Mouse (Mus musculus) layer of hippocampus, adult 18-20 months (tissue): ENCODE results near the gene Gm16253. TPM values are rescaled to one million over a fixed set of nuclear protein-coding genes. Genes with fewer than 3 reads are reported as not detected.
A peak's percentile ranks its signal among the peaks of the same experiment; 100 is the strongest.

Experiments used
- DNase-seq, 2 experiments: peaks; one replicate each; pipeline ENCODE4 v3.0.0; 2022; ENCODE audit warnings: low spot score in 2 of 2
- long read RNA-seq: library from polyadenylated mRNA; stranded (forward); transcript quantifications from one replicate; pipeline ENCODE4 v2.0.0, GENCODE M21; 2021
- total RNA-seq, 2 experiments: library from RNA; stranded (reverse); gene quantifications; 2 replicates each; pipeline ENCODE4 v1.2.3; 2021

Gm16253 gene
- not detected for total RNA-seq
- long read RNA-seq, partial matches to known transcripts: 0 of 4 reads
- long read RNA-seq, other reads (novel, unspliced or antisense): 4 of 4 reads

DNA sequence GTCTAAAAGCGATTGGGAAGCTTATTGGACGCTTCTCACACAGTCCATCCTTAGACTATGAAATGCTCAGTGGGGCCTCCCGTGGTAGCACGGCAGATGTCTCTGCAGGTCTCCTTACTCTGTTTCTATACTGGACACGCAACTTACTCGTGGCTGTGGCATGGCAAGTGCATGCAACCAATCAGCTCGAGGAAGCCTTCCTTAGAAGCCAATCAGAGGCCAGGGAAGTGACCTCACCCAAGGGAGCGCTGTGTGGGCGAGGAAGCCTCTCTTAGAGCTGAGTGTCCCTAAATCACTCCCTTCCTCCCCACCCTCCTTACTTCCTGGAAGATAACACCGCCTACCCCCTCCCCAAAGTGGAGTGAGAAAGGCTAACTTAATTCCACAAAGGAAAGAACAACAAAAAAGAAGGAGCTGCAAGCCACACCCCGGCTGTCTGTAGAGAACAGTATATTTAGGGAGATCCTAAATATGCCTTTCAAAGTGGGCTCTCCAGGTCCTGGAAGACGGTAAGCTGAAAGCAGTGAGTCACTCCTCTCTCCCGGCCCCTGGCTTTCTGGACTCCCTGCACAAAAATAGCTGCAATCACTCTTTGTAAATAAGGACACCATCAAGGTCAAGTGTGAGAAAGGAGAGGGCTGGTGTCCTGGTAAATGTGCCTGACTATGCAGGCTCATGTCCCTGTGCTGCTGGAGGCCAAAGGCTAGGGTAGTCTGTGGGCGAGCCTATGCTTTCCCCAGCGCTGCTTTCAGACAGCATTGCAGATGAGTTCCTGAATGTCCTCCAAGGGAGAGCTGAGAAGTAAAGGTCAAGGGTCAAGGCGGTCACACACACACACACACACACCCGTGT is at the start of gene Gm16253:
Gene Gm16253 (plus strand): TSS at position 295 of the 852 bp plus-strand sequence.
- DNase-seq: peak; percentile 75 to 89

- DNase-seq: no peak
Observed at GRCm38 (mm10) chr3:96528506-96528905, 48.3 kb upstream of the Gm16253 start.

- DNase-seq: no peak
Observed at GRCm38 (mm10) chr3:96532050-96532449, 44.7 kb upstream of the Gm16253 start.

DNA sequence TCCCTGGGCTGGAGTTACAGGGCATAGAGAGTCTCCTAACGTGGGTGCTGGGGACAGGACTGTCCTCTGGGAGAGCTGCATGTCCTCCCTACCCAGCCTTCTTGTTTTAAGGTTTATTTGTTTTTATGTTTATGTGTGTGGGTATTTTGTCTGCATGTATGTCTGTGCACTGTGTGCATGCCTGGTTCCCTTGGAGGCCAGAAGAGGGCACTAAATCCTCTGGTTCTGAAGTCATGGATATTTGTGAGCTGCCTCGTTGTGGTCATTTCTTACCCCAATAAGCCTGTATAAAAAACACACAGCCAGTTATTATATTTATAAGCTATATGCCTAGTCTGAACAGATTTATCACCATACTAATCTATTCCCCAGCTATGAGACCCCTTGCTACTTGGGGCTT is 42.5 kb upstream of the Gm16253 start:
- DNase-seq: no peak

- DNase-seq: no peak
Observed at GRCm38 (mm10) chr3:96539316-96539715, 37.5 kb upstream of the Gm16253 start.

- no peak for DNase-seq
Observed at GRCm38 (mm10) chr3:96540740-96541139, 36.0 kb upstream of the Gm16253 start.

DNA sequence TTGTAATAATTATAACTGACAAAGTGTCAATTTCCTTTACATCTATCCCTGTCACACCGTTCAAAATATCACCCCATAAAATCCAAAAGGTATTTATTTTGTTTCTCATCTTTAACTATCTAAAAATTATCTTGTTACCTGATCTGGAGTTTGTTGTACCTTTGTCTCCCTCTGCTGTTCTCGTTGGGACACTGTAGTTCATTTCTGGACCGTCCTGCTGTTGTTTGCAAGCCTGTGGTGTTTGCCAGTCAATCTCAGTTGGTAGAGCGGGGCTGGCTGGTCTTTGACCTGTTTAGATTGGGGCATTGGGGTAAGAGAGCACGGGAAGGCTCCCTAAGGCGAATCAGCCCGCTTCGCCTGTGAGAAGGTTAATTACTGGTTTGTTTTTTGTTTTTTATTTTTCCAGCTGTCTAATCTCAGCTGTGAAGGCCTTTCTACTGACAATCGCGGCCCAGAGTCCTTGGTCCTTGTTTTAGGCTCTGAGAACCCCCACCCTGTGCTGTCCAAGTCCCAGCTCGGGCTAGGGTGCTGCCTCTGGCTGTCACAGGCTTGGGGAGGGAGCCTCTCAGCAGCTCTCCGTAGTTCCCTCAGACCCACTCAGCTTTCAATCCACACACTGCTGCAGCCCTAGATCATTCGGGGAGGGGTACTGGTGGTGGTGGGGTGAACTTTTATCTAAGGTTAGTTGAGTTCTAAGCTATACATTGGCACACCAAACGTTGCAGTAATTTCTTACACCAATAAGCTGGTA is 35.3 kb upstream of the Gm16253 start:
- no peak for DNase-seq

- DNase-seq: peak in 1 of 2 experiments; percentile 48
Observed at GRCm38 (mm10) chr3:96542554-96542953, 34.2 kb upstream of the Gm16253 start.

DNA sequence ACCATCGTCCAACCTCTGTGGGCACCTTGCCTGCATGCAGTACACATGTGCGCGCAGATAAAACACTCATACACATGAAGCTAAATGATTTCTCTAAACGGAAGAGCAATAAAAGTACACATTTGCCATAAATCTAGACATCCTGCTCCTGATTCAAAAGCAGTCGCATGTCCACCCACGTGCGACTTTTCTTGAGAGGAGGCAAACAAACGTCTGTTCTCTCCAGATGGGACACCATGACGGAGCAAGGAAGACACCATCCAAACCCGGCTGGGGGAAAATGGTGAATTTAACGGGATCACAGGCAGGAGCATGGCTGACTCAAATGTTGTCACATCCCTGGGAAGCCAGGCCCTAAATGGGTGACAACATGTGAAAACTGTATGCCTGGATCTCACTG is 33.4 kb upstream of the Gm16253 start:
- peak; percentile 54 to 77 for DNase-seq

DNA sequence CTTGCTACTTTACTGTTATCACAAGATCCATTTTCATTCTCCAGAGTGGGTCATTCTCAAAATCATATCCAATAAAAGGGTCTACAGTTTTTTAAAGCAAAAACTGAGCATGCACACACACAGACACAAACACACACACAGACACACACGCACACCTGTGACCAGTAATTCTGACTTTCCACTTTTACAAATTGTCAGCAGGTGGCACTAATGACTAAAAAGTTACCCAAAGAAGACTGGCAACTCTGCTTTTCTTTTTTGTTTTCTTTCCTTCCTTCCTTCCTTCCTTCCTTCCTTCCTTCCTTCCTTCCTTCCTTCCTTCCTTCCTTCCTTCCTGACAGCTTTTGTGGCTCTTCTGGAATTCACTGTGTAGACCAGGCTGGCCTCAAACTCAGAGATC is 31.2 kb upstream of the Gm16253 start:
- DNase-seq: no peak

GRCm38 (mm10) chr3:96546880-96547279 is 29.9 kb upstream of the Gm16253 start:
- no peak for DNase-seq

GRCm38 (mm10) chr3:96547389-96547960 is 29.3 kb upstream of the Gm16253 start:
- DNase-seq: peak; percentile 54 to 83

- DNase-seq: no peak
Observed at GRCm38 (mm10) chr3:96548824-96549223, 28.0 kb upstream of the Gm16253 start.

DNA sequence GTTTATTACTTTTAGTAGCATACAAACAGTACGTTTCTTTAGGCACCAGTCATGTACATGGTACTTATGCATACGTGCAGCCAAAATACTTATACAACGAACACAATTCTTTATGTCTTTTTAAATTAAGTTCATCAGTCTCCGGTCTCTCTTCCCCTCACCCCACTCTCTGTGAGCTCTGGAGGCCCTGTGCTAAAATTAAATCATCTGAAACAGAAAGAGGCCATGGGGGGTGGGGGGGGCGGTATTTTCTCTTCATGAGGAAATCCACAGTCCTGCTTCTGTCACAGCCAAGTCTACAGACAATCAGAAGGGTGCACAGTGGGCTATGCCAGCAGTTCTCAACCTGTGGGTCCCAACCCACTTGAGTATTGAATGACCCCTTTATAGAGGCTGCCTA is 27.4 kb upstream of the Gm16253 start:
- DNase-seq: no peak

- DNase-seq: peak in 1 of 2 experiments; percentile 73
Observed at GRCm38 (mm10) chr3:96551203-96551602, 25.6 kb upstream of the Gm16253 start.

DNA sequence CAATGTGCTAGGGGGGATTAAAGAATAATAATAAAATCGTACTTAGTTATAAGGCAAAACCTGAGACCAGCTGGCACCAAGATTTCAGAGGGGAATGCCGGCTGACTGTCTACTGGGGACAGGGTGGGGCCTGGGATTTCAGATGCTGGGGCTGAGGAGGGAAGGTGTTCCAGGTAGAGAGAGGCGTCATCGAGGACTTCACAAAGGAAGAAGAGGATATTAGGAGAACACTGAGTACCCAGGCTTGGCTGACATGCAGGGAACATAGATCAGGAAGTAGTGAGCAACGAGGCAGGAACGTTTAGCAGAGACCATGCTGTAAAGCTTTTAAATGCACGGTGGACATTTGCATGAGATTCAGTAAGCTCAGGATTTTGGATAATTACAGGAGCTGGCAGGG is 24.9 kb upstream of the Gm16253 start:
- DNase-seq: no peak

DNA sequence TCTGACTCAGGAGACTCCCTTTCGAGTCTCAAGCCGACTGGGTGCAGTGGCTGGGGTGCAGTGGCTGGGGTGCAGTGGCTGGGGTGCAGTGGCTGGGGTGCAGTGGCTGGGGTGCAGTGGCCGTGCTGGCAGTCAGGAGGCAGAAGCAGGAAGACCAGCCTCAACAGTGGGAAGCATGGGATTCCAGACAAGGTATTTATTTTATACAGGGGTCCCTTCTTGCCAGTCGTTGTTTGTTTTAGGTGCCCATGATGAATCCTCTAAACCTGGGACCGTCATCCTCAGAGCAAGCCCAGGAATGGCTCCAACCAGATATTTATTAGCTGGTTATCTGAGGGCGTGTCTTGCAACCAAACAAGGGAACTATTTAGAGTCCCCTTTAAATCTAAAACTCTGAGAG is 23.2 kb upstream of the Gm16253 start:
- no peak for DNase-seq

DNA sequence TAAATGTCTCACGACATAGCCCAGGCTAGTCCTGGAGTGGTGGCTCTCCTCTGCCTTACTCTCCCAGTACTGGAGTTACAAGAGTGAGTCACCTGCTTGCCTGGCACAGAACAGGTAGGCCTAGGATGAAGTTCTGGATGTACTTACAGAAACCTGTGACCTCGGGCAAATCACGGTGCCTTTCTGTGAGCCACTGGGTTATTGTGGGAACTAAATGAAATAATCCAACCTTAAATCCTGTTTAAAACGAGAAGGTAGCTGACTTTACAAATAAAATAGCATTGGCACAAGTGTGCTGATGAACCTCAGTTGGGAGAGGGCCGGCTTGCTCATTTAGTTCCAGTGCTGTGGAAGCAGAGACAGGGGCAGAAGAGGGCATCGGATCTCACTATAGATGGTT is 22.5 kb upstream of the Gm16253 start:
- no peak for DNase-seq

DNA sequence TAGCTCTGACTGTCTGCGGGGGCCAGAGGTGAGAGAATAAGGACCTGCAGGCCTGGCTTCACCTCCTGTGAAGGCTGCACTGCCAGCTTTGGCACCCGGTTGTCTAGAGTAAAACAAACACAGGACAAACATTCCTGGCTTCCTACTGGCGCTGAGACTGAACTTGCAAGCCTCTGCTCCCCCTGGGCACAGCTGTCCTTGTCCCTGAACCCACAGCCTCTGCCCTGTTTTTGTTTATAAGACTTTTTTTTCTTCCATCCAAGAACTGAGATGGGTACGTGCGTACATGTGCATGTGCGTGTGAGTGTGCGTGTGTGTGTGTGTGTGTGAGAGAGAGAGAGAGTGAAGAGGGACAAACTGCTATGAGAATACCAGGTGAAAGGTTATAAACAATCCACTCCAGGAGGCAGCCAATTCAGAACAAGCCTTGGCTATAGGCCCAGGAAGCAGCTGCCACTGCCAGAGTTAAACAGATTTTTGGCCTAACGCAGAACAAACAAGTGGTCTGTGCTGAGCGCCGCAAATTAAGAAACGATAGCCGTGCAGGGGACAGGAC is 21.7 kb upstream of the Gm16253 start:
- peak in 1 of 2 experiments; percentile 69 for DNase-seq

GRCm38 (mm10) chr3:96555999-96556614 is 20.7 kb upstream of the Gm16253 start:
- no peak for DNase-seq
